ENCODE assay signal across 7 mouse cellular contexts in the genomic region with DNA sequence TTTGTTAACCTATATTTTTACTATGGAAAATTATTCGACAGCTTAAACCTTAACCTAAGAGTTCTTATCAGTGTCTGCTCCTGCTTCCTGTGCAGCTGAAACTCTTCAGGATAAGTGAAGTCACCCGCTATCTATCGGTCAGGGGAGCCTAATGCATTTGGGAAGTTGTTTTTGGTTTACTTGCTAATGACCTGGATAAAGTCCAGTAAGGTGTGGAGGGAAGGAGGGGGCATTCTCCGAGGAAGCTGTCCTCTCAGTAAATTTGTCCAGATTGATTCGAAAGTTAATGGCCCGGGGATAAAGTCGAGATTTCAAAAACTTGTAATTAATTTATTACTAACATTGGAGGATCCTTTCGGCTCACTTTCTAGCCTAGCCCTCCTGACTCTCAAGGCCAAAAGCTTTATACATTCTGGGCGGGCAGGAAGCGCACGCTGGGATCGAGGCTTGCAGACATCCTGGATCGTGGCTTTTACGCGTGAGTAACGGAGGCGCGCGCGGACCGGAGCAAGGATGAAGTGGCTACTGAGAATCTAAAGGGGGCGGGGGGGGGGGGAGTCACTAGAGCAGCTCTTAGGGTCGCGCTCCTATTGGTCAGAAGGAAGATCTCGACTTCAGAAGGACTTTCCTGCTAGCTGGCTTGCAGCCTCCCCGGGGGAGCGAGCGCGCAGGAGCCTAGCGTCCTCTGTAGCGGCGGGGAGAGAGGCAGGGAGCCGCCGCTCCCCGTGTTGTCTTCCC. TPM values are rescaled to one million over a fixed set of nuclear protein-coding genes. Genes with fewer than 3 reads are reported as not detected.
DNase-seq lines count a peak whose midpoint lies in the region; ATAC-seq and TF ChIP-seq lines count a peak whose summit lies in the region.

No protein-coding gene starts in this region.

- peak; percentile 50 to 52 for DNase-seq in adrenal gland, adult 18-20 months (ENCODE audit: low spot score in 2 of 2)
- DNase-seq in cerebellum, adult 9-10 months: peak; percentile 68
- DNase-seq in gastrocnemius, adult 2 months: peak; percentile 69
- peak; percentile 64 to 69 for DNase-seq in left cerebral cortex, postnatal 36 days (ENCODE audit: low spot score in 2 of 2)
- DNase-seq in right cerebral cortex, postnatal 10 days (ENCODE audit: low spot score in 2 of 2): peak; percentile 71 to 81

- H3K4me2 ChIP-seq in hindbrain, embryonic 13.5 days: peak overlapping the region; percentile 78

- no peaks in the 10 kb centered on the region for H3K36me3 ChIP-seq in hindbrain, embryonic 13.5 days
- no peaks in the 10 kb centered on the region for H3K36me3 ChIP-seq in megakaryocyte, embryonic 14.5 days (replicated peaks; ENCODE audit: low read length)

- no peaks in the 10 kb centered on the region for H3K9me3 ChIP-seq in hindbrain, embryonic 13.5 days
- no peaks in the 10 kb centered on the region for H3K9me3 ChIP-seq in megakaryocyte, embryonic 14.5 days

- peak overlapping the region; percentile 93 for H3K27ac ChIP-seq in gastrocnemius, adult 2 months
- H3K27ac ChIP-seq in hindbrain, embryonic 13.5 days: no peak overlapping the region; the same call in 1 of the 2 replicates

- H3K4me3 ChIP-seq in gastrocnemius, adult 2 months: peak overlapping the region; percentile 70
- peak overlapping the region; percentile 63 for H3K4me3 ChIP-seq in hindbrain, embryonic 13.5 days
- H3K4me3 ChIP-seq in megakaryocyte, embryonic 14.5 days (replicated peaks): peak overlapping the region; percentile 93

- 1% methylated on average over 35 of the region's 35 CpGs for whole genome bisulfite sequencing in hindbrain, embryonic 13.5 days

- peak; percentile 73 for ATAC-seq in hindbrain, embryonic 13.5 days (ENCODE audit: low FRiP score)

- peak overlapping the region; percentile 78 for H3K9ac ChIP-seq in hindbrain, embryonic 13.5 days

- no peak for TF ChIP-seq CTCF in gastrocnemius, adult 2 months (IDR thresholded peaks at IDR 0.05)

- intact Hi-C loops in gastrocnemius, adult 2 months (cut with DNase I): no loop called here
- intact Hi-C loops in left cerebral cortex, postnatal 36 days (cut with DNase I): loop anchor here (5.0 to 10.0 kb wide), 6 partner anchors 411 to 1741 kb away; partner anchors contain the start of gene Cetn3

- H3K27me3 ChIP-seq in hindbrain, embryonic 13.5 days: no peaks in the 10 kb centered on the region
- H3K27me3 ChIP-seq in megakaryocyte, embryonic 14.5 days (replicated peaks): no peaks in the 10 kb centered on the region

- H3K4me1 ChIP-seq in hindbrain, embryonic 13.5 days (replicated peaks): 0 out of 2 replicates have a peak, but pooled peaks cover 5% of the 10 kb centered on the region
- peaks cover 35% of the 10 kb centered on the region for H3K4me1 ChIP-seq in megakaryocyte, embryonic 14.5 days

RNA-seq across cellular contexts. Expression of gene Mef2c, which starts 19.6 kb away (rescaled TPM):
- 10 to 100 TPM; 25.8 to 30.8 TPM for total RNA-seq in adrenal gland, adult 18-20 months (2021)
- total RNA-seq in gastrocnemius, adult 2 months (2021): 100 to 1,000 TPM; 354 to 497 TPM
- polyA plus RNA-seq in hindbrain, embryonic 13.5 days (2015; fragmentation: Nextera tagmentation; extraction: Ambion mirVana): 21.8 and 23.2 TPM in 2 replicates
- total RNA-seq in left cerebral cortex, postnatal 36 days (2021): 100 to 1,000 TPM; 620 to 698 TPM
- polyA plus RNA-seq in megakaryocyte, embryonic 14.5 days (2012; ENCODE audit: insufficient read depth, low replicate concordance): 27.1 and 31.6 TPM in 2 replicates

Comparison
In these comparisons a context has a peak if more than half of its experiments do, and no peak if none do; other contexts are left out.
1. RNA of gene Mef2c, which starts 19.6 kb away (total RNA-seq): 620 to 698 TPM in left cerebral cortex, postnatal 36 days and 354 to 497 TPM in gastrocnemius, adult 2 months; 25.8 to 30.8 TPM in adrenal gland, adult 18-20 months; every median in the first group is over 10 times any median in the second.
2. Peak in every context shown above with its lines, with median percentiles within 50 percentile points of each other: DNase-seq and H3K4me3 ChIP-seq.